Mouse (Mus musculus): ENCODE data around the gene Slc22a2.

DNA sequence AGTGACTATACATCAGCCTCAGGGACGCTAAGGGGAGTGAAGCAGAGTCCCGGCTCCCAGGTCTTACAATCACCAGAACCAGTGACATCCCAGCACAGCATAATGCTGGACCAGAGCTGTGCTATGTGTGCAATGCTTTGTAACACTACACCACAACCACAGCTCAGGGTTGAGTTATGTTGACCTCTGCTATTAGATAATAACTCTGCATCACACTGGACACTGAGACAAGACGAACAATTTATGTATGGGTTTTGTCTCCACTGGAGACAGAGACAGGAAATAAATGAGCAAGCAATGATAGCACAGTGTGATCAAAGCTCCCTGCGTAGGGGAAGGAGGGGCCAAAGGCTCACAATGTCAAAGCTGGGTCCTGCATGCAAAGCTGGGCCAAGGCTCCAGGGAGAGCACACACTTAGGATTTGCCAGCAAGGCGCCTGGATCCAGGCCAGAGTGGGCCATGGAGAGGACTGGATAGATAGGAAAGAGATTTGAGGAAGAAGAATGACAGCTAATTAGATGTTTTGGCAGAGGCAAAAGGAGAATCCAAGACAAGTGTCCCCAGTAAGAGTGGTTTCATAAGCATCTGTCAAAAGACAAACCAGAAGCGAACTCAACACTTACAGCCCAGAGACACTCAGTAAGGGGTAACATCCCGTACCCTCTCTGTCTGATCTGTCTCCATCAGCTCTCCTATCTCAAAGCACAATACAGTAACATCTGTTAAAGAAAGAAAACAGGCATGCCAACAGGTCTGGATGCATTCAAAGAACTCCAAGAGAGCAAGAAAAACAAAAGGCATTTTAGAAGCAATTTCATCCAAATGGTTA, 48.1 kb downstream of the Slc22a2 start:
- TF ChIP-seq CTCF (IDR thresholded peaks at IDR 0.05; ENCODE audit: low read depth) (no peak), EP300 (IDR thresholded peaks at IDR 0.05; ENCODE audit: low read depth) (no peak)
